Mouse (Mus musculus): ENCODE measurements around the gene Osbpl5.

Osbpl5 gene

GRCm38 (mm10) chr7:143753990-143754715, 2.6 kb downstream of the Osbpl5 start:
- DNase-seq: peak; percentile 61 to 66

- DNase-seq: no peak
Measured at GRCm38 (mm10) chr7:143752606-143753005, 4.2 kb downstream of the Osbpl5 start.

GRCm38 (mm10) chr7:143752056-143752455, 4.7 kb downstream of the Osbpl5 start:
- no peak for DNase-seq

- DNase-seq: peak in 1 of 2 experiments; percentile 47
Measured at GRCm38 (mm10) chr7:143751380-143751779, 5.4 kb downstream of the Osbpl5 start.

DNA sequence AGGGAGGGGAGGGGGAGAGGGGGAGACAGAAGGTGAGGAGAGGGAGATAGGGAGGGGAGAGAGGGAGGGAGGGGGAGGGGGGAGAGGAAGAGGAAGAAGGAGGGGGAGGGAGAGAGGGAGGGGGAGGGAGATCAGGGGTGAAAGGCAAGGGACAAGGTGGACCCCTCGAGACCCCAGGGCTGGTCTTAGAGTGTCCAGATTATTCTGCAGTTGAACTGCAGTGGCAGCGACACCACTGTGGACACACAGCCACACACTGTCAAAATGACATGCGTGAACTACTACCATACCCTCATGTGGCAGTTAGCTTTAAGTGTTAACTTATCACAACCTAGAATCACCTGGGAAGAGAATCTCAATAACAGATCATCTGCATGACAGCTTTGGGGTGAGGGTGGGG, 7.7 kb downstream of the Osbpl5 start:
- DNase-seq: no peak

DNA sequence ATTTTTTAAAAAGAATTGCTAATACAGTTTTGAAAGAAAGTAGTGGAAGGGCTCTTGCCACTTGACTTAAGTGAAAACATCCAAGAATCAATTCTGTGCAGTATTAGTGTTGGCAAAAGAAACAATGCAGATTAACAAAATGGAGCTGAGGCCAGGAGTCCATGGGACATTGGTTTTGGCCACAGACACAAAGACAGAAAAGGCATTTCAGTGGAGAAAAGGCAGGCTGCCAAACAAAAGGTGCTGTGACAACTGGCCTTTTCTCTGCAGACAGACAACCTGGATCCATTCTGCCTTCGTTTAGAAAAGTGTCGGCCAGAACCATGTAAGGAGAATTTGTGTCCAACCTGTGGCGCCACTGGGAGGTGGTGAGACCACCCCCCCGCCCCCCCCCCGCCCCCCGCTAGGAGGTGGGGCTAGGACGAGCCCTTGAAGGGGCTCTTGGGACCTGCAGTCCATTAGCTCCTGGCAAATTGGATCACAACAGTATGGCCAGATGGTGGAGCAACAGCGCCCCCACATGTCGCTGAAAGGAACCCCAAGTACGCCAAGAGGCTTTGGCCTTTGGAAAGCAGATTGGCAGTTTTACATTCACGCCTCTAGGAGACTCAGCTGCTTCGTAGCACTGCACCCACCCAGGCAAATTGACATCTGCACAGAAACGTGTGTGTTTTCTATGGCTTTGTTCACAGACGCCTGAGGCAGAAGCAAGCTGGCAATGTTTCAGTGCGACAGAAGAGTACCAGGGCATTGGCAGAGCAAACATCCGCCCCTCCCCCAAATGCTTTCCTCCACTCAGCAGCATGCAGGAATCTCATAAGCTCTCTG, 8.5 kb downstream of the Osbpl5 start:
- DNase-seq: peak; percentile 87 to 90

GRCm38 (mm10) chr7:143740653-143741052, 16.1 kb downstream of the Osbpl5 start:
- no peak for DNase-seq

DNA sequence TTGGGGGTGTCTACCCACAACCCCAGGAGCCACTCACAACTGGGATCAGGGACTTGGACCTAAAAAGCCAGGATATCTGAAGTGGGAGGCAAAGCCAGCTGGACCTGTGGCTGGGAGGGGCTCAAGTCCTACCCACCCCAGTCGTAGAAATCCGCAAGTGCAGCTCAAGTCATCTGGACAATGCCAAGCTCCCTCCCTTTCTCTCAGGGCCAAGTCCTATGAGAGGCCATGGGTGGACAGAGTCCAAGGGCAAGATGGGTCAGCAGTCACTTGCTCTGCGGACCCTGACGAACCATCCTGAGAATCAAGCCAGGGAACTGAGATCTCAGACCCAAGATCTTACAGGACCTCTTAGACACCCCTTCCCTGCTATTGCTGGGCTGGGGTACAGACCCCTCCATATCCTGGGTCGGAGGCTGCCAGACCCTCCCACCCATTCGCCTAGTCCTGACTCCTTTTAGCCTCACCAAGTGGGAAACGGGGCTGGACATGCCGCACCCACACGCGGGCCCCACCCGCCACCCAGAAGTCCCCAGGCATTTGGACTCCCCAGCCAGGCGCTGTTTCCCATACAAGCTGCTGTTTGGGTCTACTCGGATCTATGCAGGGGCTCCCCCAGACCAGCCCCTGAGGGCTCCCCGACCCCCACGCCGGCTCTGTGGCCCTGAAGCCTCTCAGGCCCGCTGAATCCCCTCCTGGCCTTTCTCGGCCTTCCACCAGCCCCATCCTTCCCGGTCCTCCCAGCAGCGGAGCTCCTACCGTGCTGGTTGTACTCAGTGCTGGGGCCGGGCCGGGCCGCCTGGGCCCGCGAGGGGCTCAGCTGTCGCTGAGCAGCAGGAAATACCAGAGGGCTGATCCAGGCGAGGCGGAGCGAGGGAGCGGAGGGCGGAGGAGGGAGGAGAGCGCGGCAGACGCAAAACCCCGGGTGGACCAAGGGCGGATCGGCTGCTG, 17.0 kb downstream of the Osbpl5 start:
- DNase-seq: peak; percentile 89 to 91

- DNase-seq: peak; percentile 67 to 74
Measured at GRCm38 (mm10) chr7:143738601-143739006, 18.2 kb downstream of the Osbpl5 start.

DNA sequence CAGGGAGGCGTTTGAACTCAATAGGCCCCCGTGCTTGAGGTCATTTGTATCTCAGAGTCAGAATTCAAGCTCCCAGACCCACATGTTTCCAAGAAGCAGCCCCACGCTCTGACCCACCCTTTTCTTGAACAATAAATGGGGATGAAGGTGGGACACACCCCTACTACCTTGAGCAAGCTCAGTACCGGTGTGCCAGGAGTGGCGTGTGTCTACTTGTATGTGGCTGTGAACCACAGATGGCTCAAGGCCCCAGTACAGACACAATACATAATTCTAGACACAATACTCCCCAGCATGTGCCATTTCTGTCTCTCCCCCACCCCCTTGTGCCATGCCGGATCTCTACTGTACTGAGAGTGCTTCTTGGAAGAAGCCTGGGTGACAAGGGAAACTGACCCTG, 18.6 kb downstream of the Osbpl5 start:
- no peak for DNase-seq

GRCm38 (mm10) chr7:143733746-143734145, 23.0 kb downstream of the Osbpl5 start:
- DNase-seq: no peak

- no peak for DNase-seq
Measured at GRCm38 (mm10) chr7:143729886-143730285, 26.9 kb downstream of the Osbpl5 start.

- DNase-seq: peak; percentile 69 to 80
Measured at GRCm38 (mm10) chr7:143726396-143726795, 30.4 kb downstream of the Osbpl5 start.

DNA sequence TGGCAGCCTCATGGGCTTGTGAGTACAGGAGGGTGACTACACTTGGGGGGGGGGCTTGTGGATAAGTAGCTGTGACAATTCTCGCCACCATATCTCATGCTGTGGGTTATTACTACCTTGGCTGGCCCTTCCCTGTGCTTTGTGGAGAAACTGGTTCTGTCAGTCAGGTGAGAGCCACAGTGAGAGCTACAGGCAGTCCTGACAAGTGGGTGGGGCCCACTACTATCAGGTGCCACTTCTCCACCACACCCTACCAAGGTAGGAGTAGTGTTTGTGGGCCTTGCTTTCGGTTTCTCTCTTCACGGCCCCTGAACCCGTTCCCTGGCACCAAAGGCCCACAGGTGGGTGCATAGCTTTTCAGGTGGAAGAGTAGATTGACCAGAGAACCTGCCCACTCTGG, 32.9 kb downstream of the Osbpl5 start:
- peak; percentile 87 to 93 for DNase-seq

GRCm38 (mm10) chr7:143722646-143723045, 34.1 kb downstream of the Osbpl5 start:
- no peak for DNase-seq

DNA sequence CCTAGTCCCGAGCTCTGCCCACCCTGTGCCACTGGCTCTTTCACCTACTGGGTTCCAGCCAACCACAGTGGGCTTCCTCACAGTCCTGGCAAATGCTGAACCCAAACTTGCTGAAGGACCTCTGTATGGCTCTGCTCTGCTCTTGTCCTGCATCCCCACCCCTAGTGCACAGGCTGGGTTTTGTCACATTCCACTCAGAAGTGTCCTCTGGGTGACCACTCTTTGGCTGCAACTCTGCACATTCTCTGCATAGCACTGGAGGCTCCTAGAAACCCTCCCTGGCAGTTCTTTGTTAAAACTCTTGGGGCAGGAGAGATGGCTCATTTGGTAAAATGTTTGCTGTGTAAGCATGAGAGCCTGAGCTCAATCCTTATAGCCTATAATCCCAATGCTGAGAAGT, 39.0 kb downstream of the Osbpl5 start:
- DNase-seq: peak; percentile 59 to 71

- DNase-seq: no peak
Measured at GRCm38 (mm10) chr7:143713421-143713820, 43.4 kb downstream of the Osbpl5 start.

- DNase-seq: no peak
Measured at GRCm38 (mm10) chr7:143712771-143713348, 43.9 kb downstream of the Osbpl5 start.

DNA sequence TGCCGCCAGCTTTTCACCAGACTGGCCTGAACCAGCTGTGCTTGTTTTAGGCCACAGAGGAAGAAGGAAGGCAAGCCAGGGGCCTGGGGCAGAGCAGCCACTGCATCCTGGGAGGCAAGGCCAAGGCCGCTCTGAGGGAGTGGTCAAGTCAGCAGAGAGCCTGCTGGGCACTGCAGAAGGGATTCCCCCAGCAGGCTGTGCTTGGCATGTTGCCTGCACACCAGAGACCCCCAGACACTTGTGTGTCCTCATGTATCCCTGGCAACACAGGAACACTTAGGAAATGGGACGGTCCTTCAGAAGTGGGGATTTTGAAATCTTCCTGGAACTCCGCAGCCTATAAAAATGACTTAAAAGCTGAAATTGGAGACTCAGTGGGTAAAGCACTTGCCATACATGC, 44.8 kb downstream of the Osbpl5 start:
- DNase-seq: peak; percentile 14 to 46

GRCm38 (mm10) chr7:143711381-143711780, 45.4 kb downstream of the Osbpl5 start:
- peak in 1 of 2 experiments; percentile 28 for DNase-seq

- no peak for DNase-seq
Measured at GRCm38 (mm10) chr7:143709395-143709794, 47.4 kb downstream of the Osbpl5 start.

- DNase-seq: peak; percentile 92 to 95
Measured at GRCm38 (mm10) chr7:143706697-143707438, 49.9 kb downstream of the Osbpl5 start.
